ENCODE assay signal across 8 mouse cellular contexts in the genomic region with DNA sequence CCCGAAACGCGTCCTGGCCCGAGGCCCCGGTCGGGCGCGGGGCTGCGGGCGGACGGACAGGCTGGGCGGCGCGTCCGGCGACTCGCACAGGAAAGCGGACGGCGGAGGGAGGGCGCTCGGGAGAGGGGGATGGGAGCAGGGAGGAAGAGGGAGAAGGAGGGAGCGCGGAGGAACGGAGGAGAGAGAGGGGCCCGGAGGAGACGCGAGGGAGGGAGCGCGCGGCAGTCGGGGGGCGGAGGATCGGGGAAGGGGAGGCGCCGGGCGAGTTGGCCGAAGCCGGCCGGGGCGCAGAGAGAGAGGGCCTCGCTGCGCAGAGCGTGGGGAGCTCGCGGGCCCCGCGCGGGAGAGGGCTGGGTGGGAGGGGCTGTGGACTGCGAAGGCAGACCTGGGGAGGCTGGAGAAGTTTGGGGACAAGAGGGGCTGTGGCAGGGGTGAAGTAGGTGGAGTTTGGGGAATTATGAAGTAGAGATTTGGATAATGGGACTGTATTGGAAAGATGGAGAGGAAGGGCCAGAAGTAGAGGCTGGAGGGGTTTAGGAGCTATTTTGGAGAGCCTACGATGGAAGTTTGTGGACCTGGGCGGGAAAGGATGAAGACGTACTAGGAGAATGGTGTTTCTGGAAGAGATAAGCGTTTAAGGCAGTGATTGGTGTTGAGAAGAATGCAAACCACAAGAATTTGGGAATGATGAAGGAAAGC. TPM values are rescaled to one million over a fixed set of nuclear protein-coding genes. Genes with fewer than 3 reads are reported as not detected.
DNase-seq lines count a peak whose midpoint lies in the region; ATAC-seq and TF ChIP-seq lines count a peak whose summit lies in the region.

No protein-coding gene starts in this region.

- WGBS in hindbrain, embryonic 15.5 days, result under 1% methylated on average over 53 of the region's 54 CpGs

- peak; percentile 75 for DNase-seq in ZHBTc4 (ENCODE audit: low read depth, low spot score)
- peak; percentile 89 for DNase-seq in cerebellum, postnatal 14 days
- peak; percentile 91 for DNase-seq in gastrocnemius, adult 2 months
- DNase-seq in left cerebral cortex, postnatal 14 days (ENCODE audit: low spot score in 2 of 2), result peak; percentile 72 to 82
- peak; percentile 91 to 92 for DNase-seq in right cerebral cortex, postnatal 10 days (ENCODE audit: low spot score in 2 of 2)

- peak; percentile 81 for ATAC-seq in hindbrain, embryonic 15.5 days (ENCODE audit: low FRiP score, low read depth)
- peak; percentile 67 for ATAC-seq in megakaryocyte, adult 5-6 weeks (ENCODE audit: poor library complexity, severe bottlenecking)
- ATAC-seq in megakaryocyte-erythroid progenitor cell, adult 5-6 weeks (replicated peaks; ENCODE audit: low FRiP score, low TSS enrichment, poor library complexity, severe bottlenecking), result no peak

- no peak for TF ChIP-seq CTCF in gastrocnemius, adult 2 months (IDR thresholded peaks at IDR 0.05)

- intact Hi-C loops in gastrocnemius, adult 2 months (cut with DNase I), result loop anchor here (5.0 kb wide), 2 partner anchors 50 to 160 kb away; partner anchors contain the start of gene Spsb2
- intact Hi-C loops in left cerebral cortex, postnatal 14 days (cut with DNase I), result no loop called here

- peak overlapping the region; percentile 88 for H3K4me3 ChIP-seq in gastrocnemius, adult 2 months
- peak overlapping the region; percentile 87 for H3K4me3 ChIP-seq in hindbrain, embryonic 15.5 days

- H3K9me3 ChIP-seq in hindbrain, embryonic 15.5 days, result no peaks in the 10 kb centered on the region

- H3K27me3 ChIP-seq in hindbrain, embryonic 15.5 days, result no peaks in the 10 kb centered on the region

- peak overlapping the region; percentile 88 for H3K4me2 ChIP-seq in hindbrain, embryonic 15.5 days

- peak overlapping the region; percentile 88 for H3K9ac ChIP-seq in hindbrain, embryonic 15.5 days

- H3K27ac ChIP-seq in gastrocnemius, adult 2 months, result peak overlapping the region; percentile 89
- H3K27ac ChIP-seq in hindbrain, embryonic 15.5 days (replicated peaks), result peak overlapping the region; percentile 98

- no peaks in the 10 kb centered on the region for H3K36me3 ChIP-seq in hindbrain, embryonic 15.5 days

- H3K4me1 ChIP-seq in hindbrain, embryonic 15.5 days (replicated peaks), result peaks cover 56% of the 10 kb centered on the region

RNA-seq across cellular contexts. Expression of gene Atn1, which starts 0.5 kb away (rescaled TPM):
- total RNA-seq in gastrocnemius, adult 2 months (2021), result 10 to 100 TPM; 46.4 to 47.9 TPM
- polyA plus RNA-seq in hindbrain, embryonic 15.5 days (2015; fragmentation: Nextera tagmentation; extraction: Ambion mirVana), result 26.8 and 30.4 TPM in 2 replicates
- total RNA-seq in left cerebral cortex, postnatal 14 days (2021), result 100 to 1,000 TPM; 147 to 166 TPM
- 25.7 and 29.8 TPM in 2 replicates for total RNA-seq in megakaryocyte, adult 5-6 weeks (2015)
- total RNA-seq in megakaryocyte, adult 5-6 weeks (2017), result 3.0 and 10.9 TPM in 2 replicates
- total RNA-seq in megakaryocyte-erythroid progenitor cell, adult 5-6 weeks (2014; fragmentation: Nextera tagmentation), result 12.9 and 14.4 TPM in 2 replicates
- 1.5 and 1.9 TPM in 2 replicates for total RNA-seq in megakaryocyte-erythroid progenitor cell, adult 5-6 weeks (2017)

RNA-seq across cellular contexts. Expression of gene Gm45234, which starts 1.0 kb away (rescaled TPM):
- total RNA-seq in gastrocnemius, adult 2 months (2021), result not detected
- not detected in 2 replicates for polyA plus RNA-seq in hindbrain, embryonic 15.5 days (2015; fragmentation: Nextera tagmentation; extraction: Ambion mirVana)
- total RNA-seq in left cerebral cortex, postnatal 14 days (2021), result not detected
- not detected in 2 replicates for total RNA-seq in megakaryocyte, adult 5-6 weeks (2015)
- total RNA-seq in megakaryocyte, adult 5-6 weeks (2017), result not detected in 2 replicates
- not detected in 2 replicates for total RNA-seq in megakaryocyte-erythroid progenitor cell, adult 5-6 weeks (2014; fragmentation: Nextera tagmentation)
- total RNA-seq in megakaryocyte-erythroid progenitor cell, adult 5-6 weeks (2017), result not detected in 2 replicates

RNA-seq across cellular contexts. Expression of gene Eno2, which starts 12.7 kb away (rescaled TPM):
- total RNA-seq in gastrocnemius, adult 2 months (2021), result 1 to 10 TPM; 1.2 to 2.0 TPM
- polyA plus RNA-seq in hindbrain, embryonic 15.5 days (2015; fragmentation: Nextera tagmentation; extraction: Ambion mirVana), result 141 and 144 TPM in 2 replicates
- 100 to 1,000 TPM; 719 to 758 TPM for total RNA-seq in left cerebral cortex, postnatal 14 days (2021)
- total RNA-seq in megakaryocyte, adult 5-6 weeks (2015), result not detected in 2 replicates
- total RNA-seq in megakaryocyte, adult 5-6 weeks (2017), result not detected in 2 replicates
- 0.74 TPM in 1 of 2 replicates, not detected in the other for total RNA-seq in megakaryocyte-erythroid progenitor cell, adult 5-6 weeks (2014; fragmentation: Nextera tagmentation)
- total RNA-seq in megakaryocyte-erythroid progenitor cell, adult 5-6 weeks (2017), result not detected in 2 replicates

RNA-seq across cellular contexts. Expression of gene Grcc10, which starts 15.6 kb away (rescaled TPM):
- 100 to 1,000 TPM; 145 to 182 TPM for total RNA-seq in gastrocnemius, adult 2 months (2021)
- 626 and 628 TPM in 2 replicates for polyA plus RNA-seq in hindbrain, embryonic 15.5 days (2015; fragmentation: Nextera tagmentation; extraction: Ambion mirVana)
- total RNA-seq in left cerebral cortex, postnatal 14 days (2021), result 100 to 1,000 TPM; 294 to 301 TPM
- 177 and 203 TPM in 2 replicates for total RNA-seq in megakaryocyte, adult 5-6 weeks (2015)
- total RNA-seq in megakaryocyte, adult 5-6 weeks (2017), result 121 and 136 TPM in 2 replicates
- 110 and 141 TPM in 2 replicates for total RNA-seq in megakaryocyte-erythroid progenitor cell, adult 5-6 weeks (2014; fragmentation: Nextera tagmentation)
- total RNA-seq in megakaryocyte-erythroid progenitor cell, adult 5-6 weeks (2017), result 66.5 and 83.5 TPM in 2 replicates

RNA-seq across cellular contexts. Expression of gene Ptpn6, which starts 18.3 kb away (rescaled TPM):
- total RNA-seq in gastrocnemius, adult 2 months (2021), result under 1 TPM; 0.61 to 0.87 TPM
- 3.7 and 6.6 TPM in 2 replicates for polyA plus RNA-seq in hindbrain, embryonic 15.5 days (2015; fragmentation: Nextera tagmentation; extraction: Ambion mirVana)
- total RNA-seq in left cerebral cortex, postnatal 14 days (2021), result 1 to 10 TPM; 3.6 to 4.0 TPM
- 308 and 336 TPM in 2 replicates for total RNA-seq in megakaryocyte, adult 5-6 weeks (2015)
- 1,009 and 1,024 TPM in 2 replicates for total RNA-seq in megakaryocyte, adult 5-6 weeks (2017)
- total RNA-seq in megakaryocyte-erythroid progenitor cell, adult 5-6 weeks (2014; fragmentation: Nextera tagmentation), result 65.4 and 76.0 TPM in 2 replicates
- total RNA-seq in megakaryocyte-erythroid progenitor cell, adult 5-6 weeks (2017), result 189 and 237 TPM in 2 replicates

Comparison
In these comparisons a context has a peak if more than half of its experiments do, and no peak if none do; other contexts are left out.
1. RNA of gene Eno2, which starts 12.7 kb away (total RNA-seq): 719 to 758 TPM in left cerebral cortex, postnatal 14 days; 1.2 to 2.0 TPM in gastrocnemius, adult 2 months, not detected in megakaryocyte, adult 5-6 weeks and 0.74 TPM in megakaryocyte-erythroid progenitor cell, adult 5-6 weeks; every median in the first group is over 100 times any median in the second.
2. Peak in every context shown above with its lines, with median percentiles within 50 percentile points of each other: DNase-seq.